Mouse (Mus musculus): ENCODE data around the gene Cbx3. TPM values are rescaled to one million over a fixed set of nuclear protein-coding genes. Genes with fewer than 3 reads are reported as not detected.

The Cbx3 gene
- polyA plus RNA-seq, 1 experiment from 2014 or later, result 563 TPM

DNA sequence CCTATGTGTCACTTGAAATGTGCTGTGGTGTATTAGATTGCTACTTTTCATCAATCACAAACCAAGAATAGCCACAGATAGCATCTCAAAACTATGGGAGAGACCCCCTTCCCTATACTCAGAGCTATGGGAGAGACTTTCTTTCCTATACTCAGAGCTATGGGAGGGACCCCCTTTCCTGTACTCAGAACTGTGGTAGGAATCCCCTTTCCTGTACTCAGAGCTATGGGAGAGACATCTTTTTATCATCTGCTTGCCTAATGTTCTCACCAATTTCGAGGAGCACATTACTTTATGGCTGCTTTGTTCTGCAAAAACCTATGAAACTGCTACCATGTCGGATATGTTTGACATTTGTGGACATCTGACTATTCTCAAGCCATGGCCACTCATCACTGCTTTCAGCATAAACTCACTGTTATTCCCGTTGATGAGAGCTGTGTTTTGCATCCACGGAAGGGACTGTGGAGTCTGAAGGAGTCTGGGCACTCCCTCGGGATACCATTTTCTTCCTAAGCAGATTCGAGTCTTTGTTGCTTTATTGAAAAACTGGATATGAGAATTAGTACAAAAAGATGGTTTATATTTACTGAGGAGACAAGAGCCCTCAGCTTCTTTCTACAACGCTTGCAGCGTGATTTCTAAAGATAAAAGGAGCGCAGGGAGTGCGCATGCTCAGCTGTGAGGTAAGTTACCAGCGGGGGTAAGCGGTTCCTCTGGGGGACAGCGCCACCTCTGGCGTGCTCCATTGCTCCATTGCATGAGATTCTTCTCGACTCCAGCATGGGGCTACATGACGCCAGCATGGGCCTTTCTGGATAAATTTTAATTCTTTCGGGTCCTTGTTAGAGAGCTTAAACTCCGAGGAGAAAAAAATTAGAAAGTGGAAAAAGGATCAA lies 38.8 kb downstream of the Cbx3 start:
- no peaks in the 10 kb centered on the region for H3K9me3 ChIP-seq (ENCODE audit: low read depth, low read length)
- DNase-seq (peak; percentile 89), ATAC-seq (ENCODE audit: insufficient read depth) (no peak)
- H3K4me2 ChIP-seq, result peak overlapping the region; percentile 60
- H3K4me3 ChIP-seq (ENCODE audit: low read depth, low read length), result peak overlapping the region; percentile 24
- H3K27ac ChIP-seq (ENCODE audit: low read depth), result no peak overlapping the region
- peak overlapping the region; percentile 30; the same call in 1 of the 2 replicates for H3K9ac ChIP-seq
- 22% methylated on average over 18 of the region's 18 CpGs for WGBS
- TF ChIP-seq CTCF (IDR thresholded peaks at IDR 0.05; ENCODE audit: low read depth), result peak; percentile 77
- no peaks in the 10 kb centered on the region for H3K27me3 ChIP-seq (ENCODE audit: insufficient read depth, low read length)
- H3K4me1 ChIP-seq (ENCODE audit: insufficient read depth), result no peaks in the 10 kb centered on the region
- no peaks in the 10 kb centered on the region for H3K36me3 ChIP-seq (ENCODE audit: insufficient read depth)

- DNase-seq, result peak; percentile 66
- no peak for ATAC-seq (ENCODE audit: insufficient read depth)
- Histone ChIP-seq H3K27ac (ENCODE audit: low read depth) (no peak overlapping the region), H3K9me3 (ENCODE audit: low read depth, low read length) (no peaks in the 10 kb centered on the region), H3K4me2 (no peak overlapping the region), H3K27me3 (ENCODE audit: insufficient read depth, low read length) (no peaks in the 10 kb centered on the region), H3K9ac (no peak overlapping the region), H3K36me3 (ENCODE audit: insufficient read depth) (no peaks in the 10 kb centered on the region), H3K4me1 (ENCODE audit: insufficient read depth) (no peaks in the 10 kb centered on the region), H3K4me3 (ENCODE audit: low read depth, low read length) (no peak overlapping the region)
- peak; percentile 52 for TF ChIP-seq CTCF (IDR thresholded peaks at IDR 0.05; ENCODE audit: low read depth)
- WGBS, result 28% methylated on average over 5 of the region's 5 CpGs
Observed at GRCm38 (mm10) chr6:51510094-51510493, 39.9 kb downstream of the Cbx3 start.

DNA sequence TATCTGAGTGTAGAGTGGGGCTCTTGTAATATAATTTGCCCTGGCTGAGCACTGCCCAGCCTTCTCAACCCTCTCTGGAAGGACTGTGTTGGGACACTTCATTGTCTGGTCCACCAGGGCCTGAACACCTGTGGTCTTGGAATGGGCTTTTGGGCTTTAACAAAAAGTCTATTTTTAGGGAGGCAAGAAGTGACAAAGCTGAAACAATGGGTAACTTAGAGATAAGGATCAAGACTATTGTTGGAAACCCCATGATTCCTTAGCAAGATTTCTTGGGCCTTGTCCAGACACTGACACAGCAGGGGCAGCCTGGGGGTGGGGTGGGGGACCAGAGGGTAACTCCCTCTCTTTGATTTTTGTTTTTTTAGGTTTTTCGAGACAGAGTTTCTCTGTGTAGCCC lies 40.8 kb downstream of the Cbx3 start:
- no peak overlapping the region for H3K4me2 ChIP-seq
- ATAC-seq (ENCODE audit: insufficient read depth) (no peak), DNase-seq (no peak)
- H3K27me3 ChIP-seq (ENCODE audit: insufficient read depth, low read length), result no peaks in the 10 kb centered on the region
- no peak for TF ChIP-seq CTCF (IDR thresholded peaks at IDR 0.05; ENCODE audit: low read depth)
- H3K27ac ChIP-seq (ENCODE audit: low read depth), result no peak overlapping the region
- no peaks in the 10 kb centered on the region for H3K4me1 ChIP-seq (ENCODE audit: insufficient read depth)
- WGBS, result 64% methylated on average over 1 of the region's 1 CpGs
- no peak overlapping the region for H3K9ac ChIP-seq
- no peaks in the 10 kb centered on the region for H3K9me3 ChIP-seq (ENCODE audit: low read depth, low read length)
- no peak overlapping the region for H3K4me3 ChIP-seq (ENCODE audit: low read depth, low read length)
- H3K36me3 ChIP-seq (ENCODE audit: insufficient read depth), result no peaks in the 10 kb centered on the region

DNA sequence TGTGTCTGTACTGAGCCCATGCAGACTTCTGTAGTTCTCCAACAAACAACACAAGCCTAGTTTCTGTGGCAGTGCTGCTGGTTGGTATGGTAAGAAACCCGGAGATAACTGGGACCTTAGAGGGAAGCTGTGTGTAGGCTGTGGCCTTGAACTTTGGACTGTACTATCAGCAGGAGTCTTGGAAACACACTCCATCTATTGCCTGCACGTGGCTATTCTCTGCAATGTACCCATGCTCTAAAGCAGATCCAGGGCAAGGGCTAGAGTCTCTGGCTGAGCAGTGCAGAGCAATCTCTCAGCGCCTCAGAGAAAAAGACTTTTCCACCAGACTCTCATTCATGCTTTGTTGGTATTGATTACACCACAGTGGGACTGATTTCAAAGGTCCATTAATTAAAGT lies 43.6 kb downstream of the Cbx3 start:
- no peaks in the 10 kb centered on the region for H3K4me1 ChIP-seq (ENCODE audit: insufficient read depth)
- no peak overlapping the region for H3K27ac ChIP-seq (ENCODE audit: low read depth)
- no peaks in the 10 kb centered on the region for H3K9me3 ChIP-seq (ENCODE audit: low read depth, low read length)
- H3K9ac ChIP-seq, result no peak overlapping the region
- H3K36me3 ChIP-seq (ENCODE audit: insufficient read depth), result no peaks in the 10 kb centered on the region
- DNase-seq, result no peak
- H3K27me3 ChIP-seq (ENCODE audit: insufficient read depth, low read length), result no peaks in the 10 kb centered on the region
- 69% methylated on average over 3 of the region's 3 CpGs for WGBS
- no peak for TF ChIP-seq CTCF (IDR thresholded peaks at IDR 0.05; ENCODE audit: low read depth)
- no peak overlapping the region for H3K4me2 ChIP-seq
- no peak for ATAC-seq (ENCODE audit: insufficient read depth)
- H3K4me3 ChIP-seq (ENCODE audit: low read depth, low read length), result no peak overlapping the region

DNA sequence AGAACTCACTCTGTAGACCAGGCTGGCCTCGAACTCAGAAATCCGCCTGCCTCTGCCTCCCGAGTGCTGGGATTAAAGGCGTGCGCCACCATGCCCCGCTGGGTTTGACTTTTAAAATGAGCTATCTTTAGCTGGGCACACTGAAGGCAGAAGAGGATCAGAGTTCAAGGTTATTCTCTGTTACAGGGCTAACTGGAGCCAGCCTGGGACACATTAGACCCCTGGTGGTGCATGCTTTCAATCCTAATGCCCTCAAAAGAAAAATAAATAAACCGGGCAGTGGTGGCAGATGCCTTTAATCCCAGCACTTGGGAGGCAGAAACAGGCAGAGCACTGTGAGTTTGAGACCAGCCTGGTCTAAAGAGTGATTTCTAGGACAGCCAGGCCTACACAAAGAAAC lies 44.7 kb downstream of the Cbx3 start:
- TF ChIP-seq CTCF (IDR thresholded peaks at IDR 0.05; ENCODE audit: low read depth), result no peak
- Histone ChIP-seq H3K36me3 (ENCODE audit: insufficient read depth) (no peaks in the 10 kb centered on the region), H3K9me3 (ENCODE audit: low read depth, low read length) (no peaks in the 10 kb centered on the region), H3K4me3 (ENCODE audit: low read depth, low read length) (no peak overlapping the region), H3K27ac (ENCODE audit: low read depth) (no peak overlapping the region), H3K4me1 (ENCODE audit: insufficient read depth) (no peaks in the 10 kb centered on the region), H3K9ac (no peak overlapping the region), H3K4me2 (no peak overlapping the region), H3K27me3 (ENCODE audit: insufficient read depth, low read length) (no peaks in the 10 kb centered on the region)
- DNase-seq (no peak), ATAC-seq (ENCODE audit: insufficient read depth) (no peak)
- 85% methylated on average over 7 of the region's 7 CpGs for WGBS

- Histone ChIP-seq H3K4me1 (ENCODE audit: insufficient read depth) (no peaks in the 10 kb centered on the region), H3K27me3 (ENCODE audit: insufficient read depth, low read length) (no peaks in the 10 kb centered on the region), H3K36me3 (ENCODE audit: insufficient read depth) (no peaks in the 10 kb centered on the region), H3K4me3 (ENCODE audit: low read depth, low read length) (peak overlapping the region; percentile 62), H3K27ac (ENCODE audit: low read depth) (no peak overlapping the region), H3K9ac (no peak overlapping the region), H3K4me2 (peak overlapping the region; percentile 91), H3K9me3 (ENCODE audit: low read depth, low read length) (no peaks in the 10 kb centered on the region)
- TF ChIP-seq CTCF (IDR thresholded peaks at IDR 0.05; ENCODE audit: low read depth), result no peak
- WGBS, result 13% methylated on average over 5 of the region's 5 CpGs
- DNase-seq (no peak), ATAC-seq (ENCODE audit: insufficient read depth) (no peak; the same call in 1 of the 2 replicates)
Observed at GRCm38 (mm10) chr6:51523310-51523709, 53.1 kb downstream of the Cbx3 start.

DNA sequence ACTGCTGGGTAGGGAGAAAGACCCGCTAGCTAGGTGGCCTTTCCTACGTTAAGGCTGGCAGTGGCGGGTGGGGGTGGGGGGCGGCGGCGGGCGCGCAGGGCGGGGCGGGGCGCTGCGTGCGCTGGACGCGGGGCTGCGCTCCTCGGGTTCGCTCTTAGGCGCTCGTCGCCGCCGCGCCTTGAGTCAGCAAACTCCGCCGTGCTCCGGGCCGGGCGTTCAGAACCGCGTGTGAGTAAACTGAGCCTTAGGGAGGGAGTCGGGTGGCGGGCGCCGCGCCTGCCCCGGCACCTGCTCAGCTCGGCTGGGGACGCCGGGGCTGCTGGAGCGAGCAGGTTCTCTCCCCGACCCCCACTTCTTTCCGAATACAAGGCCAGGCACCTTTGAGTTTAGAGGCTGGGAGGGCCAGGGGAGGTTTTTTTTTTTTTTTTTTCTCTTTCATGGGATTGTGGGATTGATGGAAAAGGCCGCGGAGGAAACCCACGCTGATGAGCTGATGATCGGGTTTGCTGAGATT lies 53.7 kb downstream of the Cbx3 start, which contains the start of gene Snx10:
Gene Snx10, plus strand, starts transcription at position 95 of the 514 bp plus-strand sequence.
- ATAC-seq (ENCODE audit: insufficient read depth), result peak; percentile 71
- no peaks in the 10 kb centered on the region for H3K36me3 ChIP-seq (ENCODE audit: insufficient read depth)
- no peak within 1 kb of the TSS for H3K27ac ChIP-seq (ENCODE audit: low read depth)
- DNase-seq, result peak; percentile 70
- no peak for TF ChIP-seq CTCF (IDR thresholded peaks at IDR 0.05; ENCODE audit: low read depth)
- H3K9me3 ChIP-seq (ENCODE audit: low read depth, low read length), result no peaks in the 10 kb centered on the region
- H3K4me3 ChIP-seq (ENCODE audit: low read depth, low read length), result peak within 1 kb of the TSS; percentile 62
- WGBS, result under 1% methylated on average over 47 of the region's 47 CpGs
- H3K4me2 ChIP-seq, result peak within 1 kb of the TSS; percentile 91
- H3K27me3 ChIP-seq (ENCODE audit: insufficient read depth, low read length), result no peaks in the 10 kb centered on the region
- H3K9ac ChIP-seq, result peak within 1 kb of the TSS; percentile 64
- H3K4me1 ChIP-seq (ENCODE audit: insufficient read depth), result no peaks in the 10 kb centered on the region

Measured in lung, embryonic 14.5 days (tissue).